Mouse (Mus musculus): ENCODE data around the gene Ccdc78. TPM values are rescaled to one million over a fixed set of nuclear protein-coding genes. Genes with fewer than 3 reads are reported as not detected.
A peak's percentile ranks its signal among the peaks of the same experiment; 100 is the strongest.
"Not testable (repeated sequence)": the region's sequence is repeated elsewhere in the genome, so short reads cannot be mapped to it uniquely, and the experiment has no call there.

The Ccdc78 gene
- 0.17 TPM in 1 of 2 replicates, not detected in the other for polyA plus RNA-seq (2016; fragmentation: Nextera tagmentation; extraction: Ambion mirVana)

DNA sequence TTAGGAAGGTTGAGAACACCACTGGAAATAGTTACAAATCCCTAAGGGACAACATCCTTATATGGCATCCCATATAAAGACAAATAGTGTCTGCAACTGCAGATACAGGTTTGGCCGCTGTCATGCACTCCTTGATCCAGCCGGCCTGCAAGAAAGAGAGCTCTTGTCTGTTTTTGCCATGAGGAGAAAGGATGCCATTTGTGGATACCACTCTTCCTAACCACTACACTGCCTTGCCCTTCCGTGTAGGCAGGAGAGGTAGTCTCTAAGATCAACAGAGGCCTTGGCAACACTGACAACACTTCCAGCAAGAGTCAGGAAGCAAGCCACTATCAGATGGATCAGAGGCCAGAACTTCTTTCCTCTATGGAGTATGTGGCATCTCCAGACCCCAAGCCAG lies at the start of gene Ccdc78:
Gene Ccdc78 (plus strand): TSS at position 301 of the 400 bp plus-strand sequence.
- 80% methylated on average over 3 of the region's 3 CpGs for WGBS (ENCODE audit: insufficient replicate concordance)
- Histone ChIP-seq H3K36me3 (peaks cover 59% of the 10 kb centered on the region), H3K27me3 (replicated peaks) (no peaks in the 10 kb centered on the region), H3K9ac (peak within 1 kb of the TSS; percentile 72), H3K4me2 (peak within 1 kb of the TSS; percentile 87), H3K9me3 (replicated peaks) (no peaks in the 10 kb centered on the region), H3K4me1 (peaks cover 25% of the 10 kb centered on the region), H3K27ac (peak within 1 kb of the TSS; percentile 69), H3K4me3 (peak within 1 kb of the TSS; percentile 73)
- no peak for ATAC-seq

DNA sequence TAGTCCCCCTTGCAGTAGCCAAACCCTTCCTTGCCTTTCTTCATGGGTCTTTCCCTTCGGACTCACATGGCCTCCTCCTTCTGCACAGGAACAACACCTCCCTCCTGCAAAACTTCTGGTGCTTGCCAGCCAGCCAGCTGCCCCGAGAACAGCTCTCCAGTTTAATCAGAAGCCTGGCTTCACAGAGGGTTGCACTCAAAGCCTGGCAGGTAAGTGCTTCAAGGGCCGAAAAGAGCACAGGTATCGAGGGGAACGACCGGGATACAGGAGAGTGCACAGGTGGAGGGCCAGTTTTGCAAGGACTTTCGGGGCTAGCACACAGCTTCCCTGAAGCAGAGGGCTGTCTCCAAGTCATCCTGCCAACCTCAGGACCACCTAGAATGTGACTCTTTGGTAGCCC lies 47.5 kb upstream of the Ccdc78 start:
- Histone ChIP-seq H3K27ac (no peak overlapping the region), H3K4me2 (no peak overlapping the region), H3K36me3 (no peaks in the 10 kb centered on the region), H3K9ac (no peak overlapping the region), H3K9me3 (replicated peaks) (no peaks in the 10 kb centered on the region), H3K4me1 (no peaks in the 10 kb centered on the region), H3K4me3 (no peak overlapping the region), H3K27me3 (replicated peaks) (peaks cover 11% of the 10 kb centered on the region; the same call in 1 of the 2 replicates)
- no peak for ATAC-seq
- WGBS (ENCODE audit: insufficient replicate concordance) = 64% methylated on average over 7 of the region's 7 CpGs

DNA sequence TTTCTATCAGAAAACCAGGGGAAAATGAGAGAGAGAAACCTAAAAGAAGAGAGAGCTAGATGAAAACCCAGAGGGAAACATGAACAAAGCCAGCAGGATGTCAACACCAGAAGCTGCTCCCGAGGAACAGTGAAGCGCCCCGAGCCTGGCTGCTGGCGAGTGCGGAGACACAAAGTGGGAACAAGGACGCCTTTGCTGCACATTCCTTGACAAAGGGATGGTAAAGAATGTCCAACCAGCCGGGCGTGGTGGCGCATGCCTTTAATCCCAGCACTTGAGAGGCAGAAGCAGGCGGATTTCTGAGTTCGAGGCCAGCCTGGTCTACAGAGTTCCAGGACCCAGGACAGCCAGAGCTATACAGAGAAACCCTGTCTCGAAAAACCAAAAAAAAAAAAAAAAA lies 44.9 kb upstream of the Ccdc78 start:
- not testable (repeated sequence) for H3K9ac ChIP-seq; H3K4me1 ChIP-seq; H3K36me3 ChIP-seq; H3K27ac ChIP-seq; ATAC-seq; H3K4me2 ChIP-seq; H3K9me3 ChIP-seq (replicated peaks); H3K4me3 ChIP-seq
- peaks cover 19% of the 10 kb centered on the region; the same call in 1 of the 2 replicates for H3K27me3 ChIP-seq (replicated peaks)
- 55% methylated on average over 12 of the region's 12 CpGs for WGBS (ENCODE audit: insufficient replicate concordance)

DNA sequence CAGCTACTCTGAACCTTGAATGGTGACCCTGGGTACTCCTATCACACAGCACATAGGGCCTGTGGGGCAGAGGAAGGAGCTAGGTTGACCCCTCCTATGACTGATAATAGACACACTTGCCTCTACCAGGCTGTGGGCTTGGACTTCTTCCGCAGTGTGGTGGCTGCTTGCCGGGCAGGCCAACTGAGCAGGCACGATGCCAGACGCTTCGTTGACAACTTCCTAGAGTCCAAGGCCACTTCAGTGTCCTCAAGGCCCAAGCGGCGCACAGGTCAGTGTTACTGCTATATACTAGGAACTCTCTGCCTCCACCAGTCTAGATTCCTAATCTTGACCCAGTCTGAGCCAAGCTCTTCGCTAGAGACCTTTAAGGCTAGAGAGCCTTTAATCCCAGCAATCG lies 42.5 kb upstream of the Ccdc78 start:
- ATAC-seq = 0 out of 2 replicates have a peak, but pooled peaks have one; percentile 13
- H3K27ac ChIP-seq = no peak overlapping the region
- no peak overlapping the region for H3K4me3 ChIP-seq
- no peak overlapping the region for H3K9ac ChIP-seq
- no peaks in the 10 kb centered on the region for H3K4me1 ChIP-seq
- peaks cover 19% of the 10 kb centered on the region; the same call in 1 of the 2 replicates for H3K27me3 ChIP-seq (replicated peaks)
- H3K36me3 ChIP-seq = no peaks in the 10 kb centered on the region
- no peaks in the 10 kb centered on the region for H3K9me3 ChIP-seq (replicated peaks)
- 78% methylated on average over 9 of the region's 9 CpGs for WGBS (ENCODE audit: insufficient replicate concordance)
- H3K4me2 ChIP-seq = no peak overlapping the region

DNA sequence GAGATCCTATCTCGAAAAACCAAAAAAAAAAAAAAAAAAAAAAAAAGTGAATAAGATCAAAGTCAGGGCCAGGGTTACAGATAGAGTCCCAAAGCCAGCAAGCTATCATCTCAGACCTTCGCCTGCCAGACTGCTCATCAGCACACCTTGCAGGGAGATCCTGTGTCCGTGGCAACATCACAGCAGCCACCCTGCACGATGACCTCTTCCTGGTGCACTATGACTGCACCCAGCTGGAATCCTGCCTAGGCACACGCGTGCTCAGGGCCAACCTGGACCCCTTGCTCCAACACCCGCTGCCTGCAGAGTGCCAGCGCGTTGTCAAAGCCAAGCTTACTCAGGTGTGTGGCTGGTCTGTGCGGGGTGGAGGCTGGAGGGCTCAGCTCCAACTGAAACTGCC lies 42.1 kb upstream of the Ccdc78 start:
- no peak for ATAC-seq
- H3K27ac ChIP-seq = no peak overlapping the region
- H3K4me1 ChIP-seq = no peaks in the 10 kb centered on the region
- no peaks in the 10 kb centered on the region for H3K36me3 ChIP-seq
- 59% methylated on average over 10 of the region's 10 CpGs for WGBS (ENCODE audit: insufficient replicate concordance)
- no peak overlapping the region for H3K9ac ChIP-seq
- no peak overlapping the region for H3K4me3 ChIP-seq
- H3K4me2 ChIP-seq = no peak overlapping the region
- peaks cover 19% of the 10 kb centered on the region; the same call in 1 of the 2 replicates for H3K27me3 ChIP-seq (replicated peaks)
- H3K9me3 ChIP-seq (replicated peaks) = no peaks in the 10 kb centered on the region

DNA sequence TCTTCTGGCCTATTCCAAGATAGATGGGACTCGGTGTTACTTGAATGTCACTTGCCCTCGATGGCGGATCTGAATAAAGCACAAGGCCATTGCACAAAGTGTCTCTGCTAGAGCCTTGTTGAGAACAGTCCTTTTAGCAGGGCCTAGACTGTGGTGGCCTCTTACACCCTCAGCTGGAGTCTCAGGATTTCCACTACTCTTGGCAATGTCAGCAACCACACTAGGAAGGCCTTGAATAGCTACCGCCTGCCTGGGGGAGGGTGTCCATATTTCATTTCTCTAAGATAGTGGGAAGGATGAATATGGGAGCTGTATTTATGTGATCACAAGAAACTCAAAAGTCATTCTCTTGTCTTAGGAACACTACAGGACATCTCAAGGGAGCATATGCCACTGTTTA lies 38.1 kb upstream of the Ccdc78 start:
- no peaks in the 10 kb centered on the region for H3K9me3 ChIP-seq (replicated peaks)
- no peaks in the 10 kb centered on the region for H3K36me3 ChIP-seq
- no peak overlapping the region for H3K9ac ChIP-seq
- H3K4me1 ChIP-seq = no peaks in the 10 kb centered on the region
- WGBS (ENCODE audit: insufficient replicate concordance) = 75% methylated on average over 4 of the region's 4 CpGs
- no peak overlapping the region for H3K4me2 ChIP-seq
- no peak for ATAC-seq
- H3K4me3 ChIP-seq = no peak overlapping the region
- H3K27ac ChIP-seq = no peak overlapping the region
- peaks cover 20% of the 10 kb centered on the region; the same call in 1 of the 2 replicates for H3K27me3 ChIP-seq (replicated peaks)

DNA sequence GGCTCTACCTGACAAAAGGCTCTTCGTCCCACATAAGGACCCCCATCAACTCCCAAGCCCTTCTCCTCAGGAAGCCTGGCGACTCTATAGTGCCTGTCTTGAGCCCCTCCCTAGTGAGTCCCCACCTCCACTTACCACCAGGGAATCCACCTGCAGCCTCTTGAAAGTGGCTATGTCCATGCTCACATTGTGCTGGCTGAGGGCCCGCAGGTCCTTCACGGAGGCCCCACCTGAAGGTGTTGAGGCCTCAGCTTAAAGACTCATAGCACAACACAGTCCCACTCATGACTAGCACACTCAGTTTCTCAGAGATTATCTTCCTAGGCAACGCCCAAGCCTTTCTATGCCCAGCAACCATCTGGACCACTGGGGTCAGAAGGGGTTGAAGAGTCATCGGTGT lies 37.1 kb upstream of the Ccdc78 start:
- H3K4me1 ChIP-seq = no peaks in the 10 kb centered on the region
- no peak overlapping the region for H3K9ac ChIP-seq
- no peak overlapping the region for H3K27ac ChIP-seq
- H3K4me2 ChIP-seq = no peak overlapping the region
- H3K4me3 ChIP-seq = no peak overlapping the region
- ATAC-seq = no peak
- no peaks in the 10 kb centered on the region for H3K9me3 ChIP-seq (replicated peaks)
- H3K36me3 ChIP-seq = no peaks in the 10 kb centered on the region
- 61% methylated on average over 6 of the region's 6 CpGs for WGBS (ENCODE audit: insufficient replicate concordance)
- peaks cover 21% of the 10 kb centered on the region; the same call in 1 of the 2 replicates for H3K27me3 ChIP-seq (replicated peaks)

DNA sequence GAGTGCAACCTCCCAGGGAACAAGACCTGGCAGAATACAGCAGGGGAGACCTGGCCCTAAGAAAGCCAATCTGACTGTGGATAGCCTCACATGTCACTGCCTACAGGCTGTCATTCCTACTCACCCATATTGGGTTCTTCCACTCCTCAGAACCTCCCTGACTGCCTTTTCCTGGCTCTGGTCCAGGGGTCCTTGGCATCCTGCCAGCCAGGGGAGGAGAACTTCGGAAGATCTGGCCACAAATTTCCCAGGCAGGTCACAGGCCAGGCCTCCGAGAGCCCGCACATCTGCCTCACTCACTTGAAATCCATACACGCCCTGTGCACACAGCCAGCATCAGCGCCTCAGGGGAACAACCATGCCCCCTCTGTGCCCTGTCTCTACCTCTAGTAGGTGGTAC lies 34.9 kb upstream of the Ccdc78 start:
- Histone ChIP-seq H3K9ac (no peak overlapping the region), H3K9me3 (replicated peaks) (no peaks in the 10 kb centered on the region), H3K27ac (no peak overlapping the region), H3K27me3 (replicated peaks) (peaks cover 9% of the 10 kb centered on the region; the same call in 1 of the 2 replicates), H3K4me3 (no peak overlapping the region), H3K36me3 (no peaks in the 10 kb centered on the region), H3K4me2 (no peak overlapping the region), H3K4me1 (no peaks in the 10 kb centered on the region)
- WGBS (ENCODE audit: insufficient replicate concordance) = 55% methylated on average over 5 of the region's 5 CpGs
- no peak for ATAC-seq

DNA sequence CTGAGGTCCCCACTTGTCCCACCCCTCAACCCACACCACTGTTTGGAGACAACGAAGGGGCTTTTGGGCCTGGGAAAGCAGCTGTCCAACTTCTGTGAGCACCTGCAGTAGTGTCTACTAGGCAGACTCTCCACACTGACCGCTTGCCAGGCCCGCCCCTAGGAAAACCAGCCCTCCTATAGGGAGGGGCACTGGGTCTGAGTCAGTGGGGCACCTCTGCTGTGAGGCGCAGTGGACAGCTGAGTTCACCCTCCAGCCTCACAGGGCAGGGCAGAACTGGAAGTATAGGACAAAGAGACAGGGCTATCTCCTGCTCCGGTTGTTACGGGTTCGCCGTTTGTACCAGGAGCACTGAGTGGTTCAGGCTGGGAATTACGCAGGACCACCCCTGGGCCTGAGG lies 32.1 kb upstream of the Ccdc78 start, which contains the start of gene Msln:
Gene Msln (minus strand): TSS at position 138 of the 400 bp plus-strand sequence.
- Histone ChIP-seq H3K36me3 (no peaks in the 10 kb centered on the region), H3K27me3 (replicated peaks) (peaks cover 14% of the 10 kb centered on the region; the same call in 1 of the 2 replicates), H3K4me2 (no peak within 1 kb of the TSS), H3K27ac (no peak within 1 kb of the TSS), H3K9me3 (replicated peaks) (no peaks in the 10 kb centered on the region), H3K9ac (no peak within 1 kb of the TSS), H3K4me3 (no peak within 1 kb of the TSS), H3K4me1 (no peaks in the 10 kb centered on the region)
- 71% methylated on average over 9 of the region's 9 CpGs for WGBS (ENCODE audit: insufficient replicate concordance)
- no peak for ATAC-seq

DNA sequence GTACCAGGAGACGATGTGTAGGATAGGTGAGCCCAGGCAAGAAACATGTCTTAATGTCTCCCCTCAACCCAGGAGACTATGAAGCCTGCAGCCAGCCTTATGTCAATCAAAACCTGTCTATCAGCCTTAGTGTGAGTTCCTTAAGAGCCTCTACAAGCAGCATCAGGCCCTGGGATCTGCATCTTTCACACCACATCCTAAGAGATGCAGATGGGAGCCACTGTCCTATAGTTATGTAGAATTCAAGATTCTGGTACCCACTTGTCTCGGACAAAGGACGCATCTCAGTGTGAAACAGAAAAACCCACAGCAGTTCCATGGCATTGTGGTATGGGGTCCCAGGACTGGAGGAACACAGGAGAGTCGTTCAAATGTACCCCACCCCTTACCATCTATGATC lies 31.3 kb upstream of the Ccdc78 start:
- H3K9me3 ChIP-seq (replicated peaks) = no peaks in the 10 kb centered on the region
- no peak overlapping the region for H3K9ac ChIP-seq
- H3K27me3 ChIP-seq (replicated peaks) = peaks cover 17% of the 10 kb centered on the region; the same call in 1 of the 2 replicates
- ATAC-seq = no peak
- H3K4me2 ChIP-seq = no peak overlapping the region
- no peaks in the 10 kb centered on the region for H3K36me3 ChIP-seq
- H3K27ac ChIP-seq = no peak overlapping the region
- no peaks in the 10 kb centered on the region for H3K4me1 ChIP-seq
- no peak overlapping the region for H3K4me3 ChIP-seq
- 69% methylated on average over 4 of the region's 4 CpGs for WGBS (ENCODE audit: insufficient replicate concordance)

DNA sequence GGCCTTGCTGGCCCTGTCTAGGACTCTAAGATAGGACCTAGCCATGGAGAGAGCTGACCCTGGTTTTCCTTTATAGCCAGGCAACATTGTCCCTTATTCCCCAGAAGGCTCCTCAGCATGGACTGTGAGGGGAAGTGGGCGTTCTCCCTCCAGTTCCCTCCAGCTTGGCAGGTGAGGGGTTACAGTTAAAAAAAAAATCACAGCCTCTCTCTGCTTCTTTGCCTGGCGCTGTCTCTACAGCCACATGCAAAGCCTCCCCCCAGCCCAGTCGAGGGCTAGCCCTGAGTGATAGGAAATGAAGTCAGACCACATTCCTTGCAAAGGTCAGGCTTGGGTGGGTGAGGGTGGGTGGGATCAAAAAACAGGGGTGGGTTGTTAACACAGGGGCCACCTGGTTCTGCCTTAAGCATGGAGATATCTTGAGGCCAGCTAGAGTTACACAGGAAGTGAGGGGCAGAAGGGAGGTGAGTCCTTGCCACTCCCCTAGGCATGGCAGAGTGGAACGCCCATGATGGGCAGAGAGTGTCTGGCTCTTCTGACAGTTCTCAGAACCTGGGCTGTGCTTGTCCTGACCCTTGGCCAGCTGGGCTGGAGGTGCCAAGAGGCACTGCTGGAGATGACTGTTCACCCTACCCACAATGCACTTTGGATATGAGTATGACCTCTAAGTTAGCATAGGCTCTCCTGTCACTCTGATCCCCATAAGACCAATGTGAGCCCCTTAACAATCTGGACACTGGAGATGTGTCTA lies 30.6 kb upstream of the Ccdc78 start:
- H3K9ac ChIP-seq = no peak overlapping the region
- no peak overlapping the region for H3K4me3 ChIP-seq
- no peaks in the 10 kb centered on the region for H3K9me3 ChIP-seq (replicated peaks)
- no peak overlapping the region for H3K27ac ChIP-seq
- 39% methylated on average over 4 of the region's 4 CpGs for WGBS (ENCODE audit: insufficient replicate concordance)
- H3K27me3 ChIP-seq (replicated peaks) = peaks cover 18% of the 10 kb centered on the region; the same call in 1 of the 2 replicates
- no peak for ATAC-seq
- no peak overlapping the region for H3K4me2 ChIP-seq
- H3K4me1 ChIP-seq = no peaks in the 10 kb centered on the region
- no peaks in the 10 kb centered on the region for H3K36me3 ChIP-seq

DNA sequence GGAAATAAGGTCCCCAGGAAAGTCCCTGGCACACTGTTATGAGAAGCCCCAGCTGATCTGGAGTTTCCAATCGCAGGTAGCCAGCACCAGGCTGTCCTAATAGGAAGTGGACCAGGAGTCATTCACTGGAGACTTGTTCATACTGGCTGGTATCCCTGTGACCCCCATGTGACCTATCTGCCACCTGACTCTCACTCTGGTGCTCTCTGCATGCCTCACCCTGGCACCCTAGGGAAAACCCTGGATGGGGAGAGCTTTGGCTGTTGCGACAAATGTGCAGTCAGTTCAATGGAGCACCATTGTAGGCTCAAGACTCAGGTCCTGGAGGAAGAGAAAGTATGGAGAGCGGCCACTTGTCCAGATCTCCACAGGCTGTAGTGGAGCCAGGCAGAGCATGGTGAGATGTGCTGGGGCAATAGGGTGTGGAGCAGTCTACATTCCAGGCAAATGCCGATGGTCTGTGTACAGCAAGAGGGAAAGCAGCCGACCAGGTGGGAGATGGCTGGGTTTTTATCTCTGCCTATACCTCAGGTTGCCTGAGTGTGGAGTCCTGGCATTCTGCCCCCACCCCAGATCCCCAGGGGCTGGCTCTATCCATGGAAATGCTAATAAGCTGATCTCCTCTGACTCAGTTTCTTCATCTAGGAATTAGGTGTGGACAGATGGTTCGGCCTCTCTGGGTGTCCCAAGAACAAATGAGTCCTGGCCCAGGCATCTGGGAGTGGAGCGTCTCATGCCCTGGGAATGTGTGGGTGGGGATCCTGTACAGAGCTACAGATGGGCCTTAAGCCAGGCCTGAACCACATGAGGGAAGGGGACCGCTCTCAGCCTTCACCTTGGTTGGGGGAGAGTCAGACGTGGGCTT lies 29.8 kb upstream of the Ccdc78 start:
- 64% methylated on average over 9 of the region's 9 CpGs for WGBS (ENCODE audit: insufficient replicate concordance)
- no peak for ATAC-seq
- peaks cover 18% of the 10 kb centered on the region; the same call in 1 of the 2 replicates for H3K27me3 ChIP-seq (replicated peaks)
- no peak overlapping the region for H3K27ac ChIP-seq
- H3K4me2 ChIP-seq = no peak overlapping the region
- no peaks in the 10 kb centered on the region for H3K36me3 ChIP-seq
- H3K4me1 ChIP-seq = no peaks in the 10 kb centered on the region
- H3K9me3 ChIP-seq (replicated peaks) = no peaks in the 10 kb centered on the region
- H3K9ac ChIP-seq = no peak overlapping the region
- H3K4me3 ChIP-seq = no peak overlapping the region
